Mouse (Mus musculus): ENCODE data around the gene Speer4f2.
"Not testable (repeated sequence)": the region's sequence is repeated elsewhere in the genome, so short reads cannot be mapped to it uniquely, and the experiment has no call there.

The Speer4f2 gene

DNA sequence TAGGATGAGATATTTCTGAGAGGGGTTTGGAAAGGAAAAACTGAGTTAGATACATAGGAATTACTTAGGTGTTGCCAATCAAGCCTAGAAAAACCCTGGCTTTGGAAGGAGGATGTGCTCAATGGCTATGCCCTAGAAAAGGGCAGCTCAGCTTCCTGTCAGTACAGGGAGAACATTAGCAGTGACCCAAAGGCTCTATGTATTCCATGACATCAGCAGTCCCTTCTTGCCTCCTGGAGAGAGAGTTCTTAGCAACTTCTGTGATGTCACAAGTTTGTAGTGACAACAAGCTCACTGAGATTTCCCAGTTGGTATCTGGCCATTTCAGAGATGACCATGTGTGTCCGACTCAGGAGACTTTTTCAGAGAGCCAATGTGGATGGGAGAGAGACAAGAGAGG is at the start of gene Speer4f2:
Speer4f2 (plus strand) TSS at position 301 of the 400 bp plus-strand sequence.
- DNase-seq (ENCODE audit: low read depth, low spot score) = not testable (repeated sequence)

DNA sequence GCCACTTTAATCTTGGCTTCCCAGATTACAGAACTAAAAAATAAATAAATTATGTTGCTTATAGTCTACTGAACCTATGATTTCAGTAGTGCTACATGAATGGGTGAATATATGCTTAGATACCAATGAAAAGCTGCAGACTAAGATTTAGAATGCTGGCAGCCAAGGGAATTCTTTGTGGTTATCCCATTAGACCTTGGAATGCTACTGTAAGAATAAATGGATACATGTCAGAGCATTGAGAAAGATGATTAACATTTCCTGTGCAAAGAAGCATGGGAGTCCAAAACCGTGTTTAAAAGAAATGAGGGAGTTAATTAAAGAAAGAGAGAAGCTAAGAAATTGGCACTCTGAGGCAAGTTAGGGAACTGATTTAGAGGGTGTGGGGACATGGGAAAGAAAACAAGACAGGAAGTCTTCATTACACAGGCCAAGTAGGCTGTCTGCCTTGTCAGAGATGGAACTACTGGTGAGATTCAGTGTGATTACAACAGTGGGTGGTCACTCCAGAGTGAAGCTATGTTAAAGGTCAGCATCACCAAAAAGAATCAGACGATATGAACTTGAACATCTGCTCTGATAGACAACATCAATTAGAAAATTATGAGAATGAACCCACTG is 43.9 kb upstream of the Speer4f2 start:
- DNase-seq (ENCODE audit: low read depth, low spot score) = no peak

DNA sequence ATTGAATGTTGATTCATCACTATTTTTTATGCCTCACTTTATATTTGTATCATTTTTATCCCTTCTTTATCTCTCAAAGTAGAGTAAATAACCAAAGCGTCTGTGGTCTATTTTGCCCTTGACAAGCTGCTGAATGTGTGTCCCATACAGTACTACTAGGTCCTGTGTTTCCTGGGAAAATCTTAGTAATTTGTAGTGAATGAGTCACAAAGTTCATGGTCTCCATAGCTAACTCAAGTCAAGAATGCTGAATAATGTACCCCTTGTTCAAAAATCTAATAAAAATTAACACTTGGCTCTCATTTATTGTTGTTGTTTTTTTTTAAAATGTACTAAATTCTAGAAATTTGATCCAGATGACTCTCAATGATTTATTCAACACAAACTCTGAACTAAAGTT is 38.1 kb upstream of the Speer4f2 start:
- DNase-seq (ENCODE audit: low read depth, low spot score) = no peak

DNA sequence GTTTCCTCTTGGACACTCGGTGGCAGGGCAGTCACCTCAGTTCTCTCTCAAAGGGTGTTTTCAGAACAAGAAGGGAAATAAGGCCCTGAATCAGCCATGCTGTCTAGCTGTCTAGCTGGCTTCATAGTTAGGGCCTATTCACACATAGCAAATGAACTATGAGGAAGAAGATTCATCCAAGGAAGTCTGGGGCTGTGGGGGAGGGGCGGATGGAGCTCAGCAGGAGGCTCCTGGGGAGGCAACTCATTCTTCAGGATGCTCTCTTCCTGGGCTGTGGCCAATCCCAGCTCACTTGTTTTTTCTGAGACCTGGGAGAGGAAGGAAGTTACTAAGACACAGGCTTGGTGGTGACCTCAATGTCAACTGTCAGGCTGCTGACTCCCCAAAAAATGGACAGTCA is 27.2 kb upstream of the Speer4f2 start:
- DNase-seq (ENCODE audit: low read depth, low spot score) = not testable (repeated sequence)

DNA sequence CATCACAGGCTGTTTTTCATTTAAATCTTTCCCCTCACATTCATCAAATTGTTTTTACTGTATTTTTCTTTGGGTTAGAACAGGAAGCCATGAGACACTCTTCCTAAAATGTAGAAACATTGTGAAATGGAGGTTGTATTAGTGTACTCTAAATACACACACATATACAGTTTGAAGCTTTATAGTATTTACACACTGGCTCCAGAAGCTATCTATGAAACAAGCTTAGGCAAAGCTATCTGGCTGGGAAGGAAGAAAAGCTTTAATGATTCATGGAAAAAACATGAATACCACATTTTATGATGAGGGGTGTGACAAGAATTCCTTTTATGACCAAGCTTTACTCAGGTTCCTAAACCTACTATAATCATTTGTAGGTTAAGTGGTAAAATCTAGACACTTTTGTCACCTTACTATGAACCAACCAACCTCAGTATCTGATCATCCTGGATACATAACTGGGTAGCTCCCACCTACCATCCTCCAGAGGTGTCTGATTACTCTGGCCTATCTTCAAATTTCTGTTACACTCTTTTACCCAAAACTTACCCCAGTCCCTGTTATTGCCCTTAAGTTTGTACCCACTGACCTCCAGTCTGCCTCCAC is 13.5 kb upstream of the Speer4f2 start:
- DNase-seq (ENCODE audit: low read depth, low spot score) = no peak

DNA sequence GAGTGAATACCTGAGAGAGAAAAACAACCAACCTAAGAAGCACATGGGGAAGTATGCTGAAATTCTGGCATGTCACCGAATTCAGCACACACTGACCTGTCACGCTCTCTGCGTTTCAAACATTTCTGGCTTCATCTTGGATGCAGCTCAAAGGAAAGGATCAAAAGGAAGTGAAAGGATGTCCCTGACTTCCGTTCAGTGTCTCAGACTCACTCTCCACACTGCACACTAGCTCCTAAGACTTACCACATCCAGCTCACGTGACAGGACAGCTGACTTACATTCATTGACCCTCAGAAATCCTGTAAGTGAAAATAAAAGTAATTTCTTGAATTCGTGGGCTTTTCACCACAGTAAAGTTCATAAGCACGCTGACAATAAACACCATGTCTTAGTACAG is 16.9 kb downstream of the Speer4f2 start:
- no peak for DNase-seq (ENCODE audit: low read depth, low spot score)

DNA sequence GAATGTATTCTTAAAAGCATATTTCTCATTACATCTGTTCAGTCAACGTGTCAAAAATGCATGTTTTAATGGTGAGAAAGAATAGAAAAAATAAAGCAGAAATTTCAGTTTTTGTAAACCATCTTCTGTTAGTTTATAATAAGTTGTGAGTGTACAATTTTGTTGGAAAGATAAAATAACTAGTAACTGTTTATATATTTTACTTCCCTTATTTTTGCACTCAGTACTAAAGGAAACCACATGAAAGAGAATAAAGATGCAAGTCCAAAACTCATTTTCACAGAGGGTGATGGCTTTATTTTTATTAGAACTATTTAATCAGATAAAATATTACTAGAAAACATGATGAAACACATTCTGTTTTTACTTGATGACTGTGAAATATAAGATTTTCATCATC is 18.2 kb downstream of the Speer4f2 start:
- DNase-seq (ENCODE audit: low read depth, low spot score) = no peak

DNA sequence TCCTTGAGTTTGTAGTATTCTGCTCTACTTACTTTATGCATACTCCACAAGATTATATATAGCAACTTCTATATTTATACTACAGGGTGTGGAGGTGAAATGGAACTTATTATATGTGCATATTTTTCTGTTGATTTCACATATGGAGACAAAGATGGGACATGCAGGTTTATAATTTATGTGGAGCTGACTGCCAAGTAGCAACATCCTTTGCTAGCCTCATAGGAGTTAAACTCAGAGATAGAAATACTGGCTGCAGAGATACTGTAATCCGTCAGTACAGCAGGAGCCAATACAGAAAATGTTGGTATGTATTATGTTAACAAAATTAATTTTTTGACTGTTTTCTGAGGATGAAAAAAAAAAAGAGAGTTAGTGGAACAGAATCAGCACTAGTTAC is 27.6 kb downstream of the Speer4f2 start:
- DNase-seq (ENCODE audit: low read depth, low spot score) = no peak

DNA sequence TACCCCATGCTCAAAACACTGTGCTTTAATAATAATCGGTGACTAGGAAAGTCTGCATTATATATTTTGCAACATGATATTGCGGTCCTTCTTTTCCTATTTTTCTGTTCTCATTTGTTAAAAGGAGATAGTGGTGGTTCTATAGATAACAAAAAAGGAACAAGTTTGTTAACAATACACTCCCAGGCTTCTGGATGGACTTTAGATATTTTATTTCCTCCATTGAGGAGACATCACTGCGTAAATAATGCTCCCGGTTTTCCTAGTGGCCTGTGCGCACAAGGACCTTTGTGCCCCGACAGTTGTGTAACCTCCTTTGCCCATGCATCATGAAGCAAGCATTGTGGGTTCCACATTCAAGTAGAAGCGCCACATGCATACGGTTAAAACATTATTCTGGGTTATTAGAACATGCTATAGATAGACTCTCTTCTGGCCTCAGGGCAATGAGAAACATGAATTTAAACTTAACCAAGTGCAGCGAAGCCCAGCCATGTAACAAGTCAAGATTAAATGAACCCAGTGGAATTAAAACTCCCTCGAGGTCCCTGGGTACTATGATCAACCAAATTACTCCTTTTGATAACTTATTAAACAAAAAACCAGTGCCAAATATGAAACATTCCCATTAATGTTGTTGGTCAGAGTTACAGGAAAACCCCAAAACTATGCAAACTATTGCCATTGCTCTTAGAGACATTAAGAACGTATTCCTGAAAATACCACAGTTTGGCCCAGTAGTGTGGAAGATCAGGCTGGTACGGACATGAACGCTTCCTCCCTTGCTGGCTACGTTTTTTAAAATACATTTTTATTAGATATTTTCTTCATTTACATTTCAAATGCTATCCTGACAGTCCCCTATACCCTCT is 28.5 kb downstream of the Speer4f2 start:
- DNase-seq (ENCODE audit: low read depth, low spot score) = no peak

DNA sequence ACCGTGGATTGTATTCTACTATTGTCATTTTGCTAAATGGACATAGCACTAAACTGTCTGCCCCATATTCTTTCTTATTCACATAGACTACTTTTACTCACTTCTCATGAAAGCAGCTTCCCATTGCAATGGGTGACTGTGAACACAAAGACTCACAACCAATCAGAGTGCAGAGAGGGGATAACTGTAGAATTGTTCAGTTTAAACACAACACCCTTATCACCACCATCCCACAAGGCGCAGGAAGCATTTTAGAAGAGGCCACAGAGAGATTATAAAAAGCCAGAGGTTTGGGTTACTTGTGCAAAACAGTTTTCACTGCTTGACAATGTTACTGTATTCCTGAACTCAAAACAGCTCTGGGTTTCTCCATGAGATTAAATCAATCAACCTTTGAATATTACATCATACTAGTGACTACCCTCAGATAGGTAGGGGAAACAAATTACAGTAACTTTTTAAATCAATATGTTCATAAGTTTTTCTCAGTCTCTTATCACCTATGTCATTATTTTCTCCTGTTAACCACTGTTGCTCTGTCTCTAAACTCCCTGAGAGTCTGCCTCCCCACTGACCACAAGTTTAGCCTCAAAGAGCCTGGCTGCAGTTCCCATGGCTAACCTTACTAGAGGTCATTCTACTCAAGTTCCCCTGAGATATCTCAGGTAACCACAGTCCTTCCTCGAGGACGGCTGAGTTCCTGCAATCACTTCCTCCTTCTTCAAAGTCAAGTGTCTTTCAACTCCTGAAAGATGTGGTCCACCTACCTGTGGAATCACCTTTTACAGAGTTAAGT is 29.5 kb downstream of the Speer4f2 start:
- no peak for DNase-seq (ENCODE audit: low read depth, low spot score)

DNA sequence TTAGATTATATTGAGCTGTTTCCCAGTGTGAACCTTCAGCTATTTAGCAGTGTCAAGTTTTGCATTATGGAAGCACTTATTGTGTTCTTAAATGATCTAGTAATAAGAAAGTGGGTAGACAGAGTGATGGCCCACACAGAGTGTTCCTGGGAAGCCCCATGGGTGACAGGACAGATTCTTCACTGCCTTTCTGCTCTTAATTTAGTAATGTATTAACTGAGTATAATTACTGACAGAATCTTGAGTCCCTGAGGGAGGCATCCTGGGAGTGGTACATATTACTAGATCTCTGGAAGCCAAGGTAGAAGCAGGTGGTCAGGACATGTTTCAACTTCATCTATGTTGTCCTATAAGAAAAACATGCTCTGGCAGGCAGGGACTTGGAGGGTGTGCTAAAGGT is 30.6 kb downstream of the Speer4f2 start:
- no peak for DNase-seq (ENCODE audit: low read depth, low spot score)

DNA sequence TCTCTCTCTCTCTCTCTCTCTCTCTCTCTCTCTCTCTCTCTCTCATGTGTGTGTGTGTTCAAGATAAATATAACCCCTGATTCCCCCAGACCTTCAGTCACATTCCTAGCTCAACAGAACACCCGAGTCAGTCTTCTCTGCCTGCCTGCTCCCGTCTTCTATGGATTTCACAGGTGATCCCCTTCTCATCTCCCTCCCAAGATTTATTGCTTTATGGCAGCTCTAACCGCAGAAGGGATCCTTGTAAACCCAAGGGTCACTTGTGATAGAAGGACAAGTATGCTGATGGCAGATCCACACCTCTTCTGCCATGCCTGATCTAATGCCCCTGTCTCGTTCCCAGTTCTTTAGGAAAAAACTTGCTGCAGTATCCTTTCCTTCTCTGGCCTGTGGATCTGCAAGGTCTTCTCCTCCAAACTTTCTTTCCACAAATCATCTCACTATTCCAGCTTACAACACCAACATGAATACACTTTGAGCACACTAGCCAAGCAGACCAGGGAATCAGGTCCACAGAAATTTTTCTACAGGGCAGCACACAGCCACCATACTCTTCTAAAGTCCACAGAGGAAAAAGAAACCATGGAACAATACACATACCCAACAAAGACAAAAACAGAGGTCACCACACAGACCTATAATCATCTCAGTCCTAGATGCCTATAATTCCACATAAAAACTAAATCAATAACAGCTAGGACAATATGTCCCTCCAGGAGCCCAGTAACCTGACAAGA is 36.1 kb downstream of the Speer4f2 start:
- DNase-seq (ENCODE audit: low read depth, low spot score) = no peak

DNA sequence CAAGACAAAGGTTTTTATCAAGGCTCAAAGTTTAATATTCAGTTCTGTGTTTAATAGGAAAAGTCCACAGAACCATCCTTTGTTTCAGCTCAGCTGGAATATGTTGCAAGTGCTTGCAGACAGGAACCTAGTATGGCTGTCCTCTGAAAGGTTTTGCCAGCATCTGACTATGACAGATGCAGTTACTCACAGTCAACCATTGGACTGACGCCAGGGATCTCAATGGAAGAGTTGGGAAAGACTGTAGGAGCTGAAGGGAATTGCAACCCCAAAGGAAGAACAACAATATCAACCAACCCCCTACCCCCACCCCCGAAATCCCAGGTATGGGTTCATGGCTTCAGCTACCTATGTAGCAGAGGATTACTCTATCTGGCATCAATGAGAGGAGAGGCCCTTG is 44.2 kb downstream of the Speer4f2 start:
- DNase-seq (ENCODE audit: low read depth, low spot score) = no peak

DNA sequence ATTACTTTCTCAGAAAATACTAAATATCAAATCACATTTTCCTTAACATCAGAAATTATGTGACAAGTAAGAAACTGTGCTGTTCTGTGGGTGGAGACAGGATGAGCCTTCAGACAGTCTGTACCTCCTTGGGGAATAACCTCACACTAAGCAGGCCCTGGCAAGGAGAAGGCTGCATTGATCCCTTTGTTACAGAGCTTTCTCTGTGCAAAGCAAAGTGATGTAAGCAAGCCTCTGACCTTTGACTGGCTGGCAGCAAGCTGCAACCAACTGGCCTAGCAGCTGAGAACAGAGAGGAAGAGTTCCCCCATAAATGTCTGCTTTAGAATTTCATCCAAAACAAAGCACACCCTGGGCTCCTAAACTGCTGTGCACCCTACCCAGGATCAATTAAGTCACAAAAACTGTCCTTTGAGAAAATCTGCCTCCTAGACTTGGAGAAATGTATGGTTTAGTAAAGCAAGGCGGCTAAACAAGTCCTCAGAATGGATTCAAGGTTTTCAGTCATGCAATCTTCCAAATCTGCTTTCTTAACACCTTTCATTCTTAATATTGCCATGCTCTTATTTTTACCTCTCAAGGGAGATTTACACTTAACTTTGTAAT is 46.3 kb downstream of the Speer4f2 start:
- DNase-seq (ENCODE audit: low read depth, low spot score) = peak; percentile 20

DNA sequence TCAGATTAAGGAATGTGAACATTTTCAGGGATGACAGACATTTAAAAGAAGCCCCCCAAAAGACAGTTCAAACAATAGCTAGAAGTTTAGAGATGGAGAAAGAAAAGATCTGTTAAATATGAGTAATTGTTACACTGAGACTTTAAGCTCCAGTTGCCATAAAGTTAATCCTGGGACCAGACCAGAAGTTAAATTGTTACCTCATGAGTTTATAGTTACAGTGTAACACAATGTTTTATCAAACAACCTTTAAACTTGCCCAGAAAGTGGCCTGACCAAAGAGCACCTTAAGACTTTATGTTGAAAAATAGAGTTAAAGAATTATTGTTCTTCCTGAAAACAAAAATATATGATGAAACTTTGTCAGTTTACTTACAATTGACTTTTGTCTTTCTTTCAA is 46.9 kb downstream of the Speer4f2 start:
- DNase-seq (ENCODE audit: low read depth, low spot score) = no peak

DNA sequence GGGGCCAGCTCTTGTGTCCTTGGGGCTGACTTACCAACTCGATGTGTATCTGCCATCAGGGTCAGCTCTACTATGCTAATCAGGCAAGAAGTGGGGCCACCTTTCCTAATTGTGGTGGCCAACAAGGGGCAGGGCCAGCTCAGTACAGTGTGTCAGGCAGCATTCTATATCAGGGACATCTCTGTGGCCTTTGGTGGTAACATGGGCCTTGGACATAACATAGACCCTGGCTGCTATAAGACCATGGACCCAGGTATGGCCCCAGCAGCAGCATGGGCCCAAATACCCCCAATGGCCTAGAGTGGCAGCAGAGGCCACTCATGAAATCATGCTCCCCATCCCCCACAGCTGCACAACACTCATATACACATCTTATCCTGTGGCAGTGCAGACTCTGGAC is 49.2 kb downstream of the Speer4f2 start:
- no peak for DNase-seq (ENCODE audit: low read depth, low spot score)

DNA sequence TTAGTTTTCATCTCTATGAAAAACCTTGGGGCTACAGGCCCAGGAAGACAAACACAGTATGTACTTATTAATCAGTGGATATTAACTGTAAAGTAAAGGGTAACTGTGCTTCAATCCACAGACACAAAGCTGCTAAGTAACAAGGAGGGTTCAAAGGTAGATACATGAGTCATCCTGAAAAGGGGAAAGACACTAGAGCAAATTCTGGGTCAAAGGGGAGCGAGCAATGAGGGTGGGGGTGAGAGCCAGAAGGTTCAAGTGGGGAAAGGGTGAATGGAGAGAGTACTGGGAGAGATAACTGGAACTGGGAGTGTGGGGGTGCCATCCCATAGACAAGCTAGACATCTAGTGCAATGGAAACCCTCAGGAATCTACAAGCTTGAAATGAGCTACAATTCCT is 54.0 kb downstream of the Speer4f2 start:
- no peak for DNase-seq (ENCODE audit: low read depth, low spot score)

All from forelimb bud, embryonic 11.5 days (tissue).